Mouse (Mus musculus): ENCODE results near the gene Rbbp4. TPM values are rescaled to one million over a fixed set of nuclear protein-coding genes. Genes with fewer than 3 reads are reported as not detected.
A peak's percentile ranks its signal among the peaks of the same experiment; 100 is the strongest.

Rbbp4 gene
- total and polyA plus RNA-seq, 3 experiments = 41.4 to 179 (median 73.3) TPM

- in situ Hi-C loops (cut with MboI; ENCODE audit: low pct_ligation_motif_present, low pct_unique_long_range_greater_than_20kb, low sequenced_read_pairs) = no loop called here
- dilution Hi-C loops (cut with MboI; ENCODE audit: extremely low pct_ligation_motif_present, extremely low pct_unique_long_range_greater_than_20kb, low sequenced_read_pairs) = no loop called here
- no peak for TF ChIP-seq POLR2A (IDR thresholded peaks at IDR 0.05; ENCODE audit: low read depth, low read length)
- no peak for TF ChIP-seq EP300 (IDR thresholded peaks at IDR 0.05; ENCODE audit: low read length)
- TF ChIP-seq UBTF (IDR thresholded peaks at IDR 0.05; ENCODE audit: low read depth, low read length) = peak; percentile 32; the same call in 1 of the 2 replicates
- TF ChIP-seq MXI1 (IDR thresholded peaks at IDR 0.05; ENCODE audit: low read depth, low read length) = no peak
- TF ChIP-seq TBP (conservative IDR thresholded peaks at IDR 0.05; ENCODE audit: low read depth, low read length) = no peak
- no peak for TF ChIP-seq RAD21 (IDR thresholded peaks at IDR 0.05; ENCODE audit: low read depth, low read length)
- DNase-seq (ENCODE audit: extremely low read depth) = no peak
- Histone ChIP-seq H3K9ac (ENCODE audit: insufficient read depth, low read depth) (peak within 1 kb of the TSS; percentile 27), H3K4me3 (replicated peaks in 1 of 3; ENCODE audit: low read depth in 2 of 3, low read length in 2 of 3, poor library complexity in 1 of 3) (peak within 1 kb of the TSS; percentile 23 to 54 (median 38)), H3K27me3 (replicated peaks) (peaks cover 40% of the 10 kb centered on the region), H3K4me1 (ENCODE audit: control insufficient read depth in 1 of 2, insufficient read depth in 2 of 2) (peaks cover 0 to 6% of the 10 kb centered on the region in 2 experiments; a peak in 1 of 4 replicates), H3K27ac (ENCODE audit: insufficient read depth, low read depth) (no peak within 1 kb of the TSS), H3K9me3 (replicated peaks; ENCODE audit: low read length) (peaks cover 24% of the 10 kb centered on the region), H3K4me2 (ENCODE audit: insufficient read depth, low read depth, poor library complexity, severe bottlenecking) (peak within 1 kb of the TSS; percentile 96), H3K36me3 (replicated peaks in 1 of 2; ENCODE audit: control insufficient read depth in 1 of 2, insufficient read depth in 1 of 2, low read length in 1 of 2) (no peaks in the 10 kb centered on the region), H3K79me2 (replicated peaks; ENCODE audit: control insufficient read depth, extremely low read depth, insufficient read depth, poor library complexity, severe bottlenecking) (no peaks in the 10 kb centered on the region)
Measured at GRCm38 (mm10) chr4:129377601-129378390, 42.6 kb upstream of the Rbbp4 start, which contains the start of gene Zbtb8a. TSS of gene Zbtb8a (minus strand) at chr4:129378116.

GRCm38 (mm10) chr4:129376961-129377545 lies 41.9 kb upstream of the Rbbp4 start:
- no peak for DNase-seq (ENCODE audit: extremely low read depth)
- in situ Hi-C loops (cut with MboI; ENCODE audit: low pct_ligation_motif_present, low pct_unique_long_range_greater_than_20kb, low sequenced_read_pairs) = no loop called here
- TF ChIP-seq BHLHE40 (IDR thresholded peaks at IDR 0.05; ENCODE audit: low read depth, low read length) (no peak), EP300 (IDR thresholded peaks at IDR 0.05; ENCODE audit: low read length) (no peak), ELF1 (IDR thresholded peaks at IDR 0.05; ENCODE audit: low read depth, low read length) (no peak), MAZ (IDR thresholded peaks at IDR 0.05; ENCODE audit: low read depth, low read length) (no peak), SMC3 (IDR thresholded peaks at IDR 0.05; ENCODE audit: low read depth, low read length) (no peak), SIN3A (IDR thresholded peaks at IDR 0.05; ENCODE audit: low read length) (no peak), ZNF384 (IDR thresholded peaks at IDR 0.05; ENCODE audit: low read depth, low read length) (no peak), ZKSCAN1 (IDR thresholded peaks at IDR 0.05; ENCODE audit: borderline replicate concordance, low read depth, low read length) (no peak), MYC (IDR thresholded peaks at IDR 0.05; ENCODE audit: low read depth, low read length) (no peak), GABPA (IDR thresholded peaks at IDR 0.05; ENCODE audit: insufficient replicate concordance, low read depth, low read length) (no peak), RCOR1 (conservative IDR thresholded peaks at IDR 0.05; ENCODE audit: low read depth, low read length) (no peak)
- H3K36me3 ChIP-seq (replicated peaks in 1 of 2; ENCODE audit: control insufficient read depth in 1 of 2, insufficient read depth in 1 of 2, low read length in 1 of 2) = no peaks in the 10 kb centered on the region
- H3K27ac ChIP-seq (ENCODE audit: insufficient read depth, low read depth) = no peak overlapping the region
- H3K79me2 ChIP-seq (replicated peaks; ENCODE audit: control insufficient read depth, extremely low read depth, insufficient read depth, poor library complexity, severe bottlenecking) = no peaks in the 10 kb centered on the region
- H3K4me2 ChIP-seq (ENCODE audit: insufficient read depth, low read depth, poor library complexity, severe bottlenecking) = peak overlapping the region; percentile 96
- H3K9ac ChIP-seq (ENCODE audit: insufficient read depth, low read depth) = peak overlapping the region; percentile 27
- dilution Hi-C loops (cut with MboI; ENCODE audit: extremely low pct_ligation_motif_present, extremely low pct_unique_long_range_greater_than_20kb, low sequenced_read_pairs) = no loop called here
- peaks cover 24% of the 10 kb centered on the region for H3K9me3 ChIP-seq (replicated peaks; ENCODE audit: low read length)
- peaks cover 40% of the 10 kb centered on the region for H3K27me3 ChIP-seq (replicated peaks)
- H3K4me1 ChIP-seq (ENCODE audit: control insufficient read depth in 1 of 2, insufficient read depth in 2 of 2) = peaks cover 0 to 6% of the 10 kb centered on the region in 2 experiments; a peak in 1 of 4 replicates
- H3K4me3 ChIP-seq (replicated peaks in 1 of 3; ENCODE audit: low read depth in 2 of 3, low read length in 2 of 3, poor library complexity in 1 of 3) = peak overlapping the region; percentile 23 to 54 (median 38)

Measured in CH12.LX (cell line).